Comparison of ENCODE assay signal across 11 mouse cellular contexts in genomic region chr7:96156481-96157255, GRCm38 (mm10).
"Had no signal": no experiment of that assay in that cellular context is flagged by ENCODE, and none has a peak within 500 bp of the region (broad histone marks: within the 10 kb centered on the region; RNA-seq: fewer than 3 reads in every experiment).

No protein-coding gene starts in this region.

- H3K36me3 ChIP-seq: limb, embryonic 15.5 days; liver, embryonic 12.5 days; lung, embryonic 15.5 days; midbrain, embryonic 12.5 days had no signal

- H3K4me3 ChIP-seq: left cerebral cortex, adult 2 months; limb, embryonic 15.5 days; liver, embryonic 12.5 days; lung, embryonic 15.5 days; megakaryocyte, embryonic 14.5 days; midbrain, embryonic 12.5 days had no signal

- H3K4me2 ChIP-seq: limb, embryonic 15.5 days; liver, embryonic 12.5 days; lung, embryonic 15.5 days; midbrain, embryonic 12.5 days had no signal

- H3K27me3 ChIP-seq: limb, embryonic 15.5 days; liver, embryonic 12.5 days; lung, embryonic 15.5 days; megakaryocyte, embryonic 14.5 days had no signal

- H3K27ac ChIP-seq: left cerebral cortex, adult 2 months; limb, embryonic 15.5 days; liver, embryonic 12.5 days; lung, embryonic 15.5 days; macrophage; midbrain, embryonic 12.5 days; stomach, postnatal 0 days had no signal

- ATAC-seq: liver, embryonic 12.5 days had no signal

- H3K4me1 ChIP-seq: limb, embryonic 15.5 days; liver, embryonic 12.5 days; megakaryocyte, embryonic 14.5 days had no signal

- H3K9ac ChIP-seq: limb, embryonic 15.5 days; liver, embryonic 12.5 days; lung, embryonic 15.5 days; midbrain, embryonic 12.5 days had no signal

- H3K9me3 ChIP-seq: limb, embryonic 15.5 days; liver, embryonic 12.5 days; lung, embryonic 15.5 days; midbrain, embryonic 12.5 days had no signal

- DNase-seq: kidney, postnatal 25 days; lung, postnatal 14 days; thymus, postnatal 4 days had no signal
